Mouse (Mus musculus): ENCODE measurements around the gene Riox2. TPM values are rescaled to one million over a fixed set of nuclear protein-coding genes. Genes with fewer than 3 reads are reported as not detected.

Riox2 gene
- 26.6 to 32.8 TPM (median 32.6 TPM) in 4 replicates for total RNA-seq (2023)

DNA sequence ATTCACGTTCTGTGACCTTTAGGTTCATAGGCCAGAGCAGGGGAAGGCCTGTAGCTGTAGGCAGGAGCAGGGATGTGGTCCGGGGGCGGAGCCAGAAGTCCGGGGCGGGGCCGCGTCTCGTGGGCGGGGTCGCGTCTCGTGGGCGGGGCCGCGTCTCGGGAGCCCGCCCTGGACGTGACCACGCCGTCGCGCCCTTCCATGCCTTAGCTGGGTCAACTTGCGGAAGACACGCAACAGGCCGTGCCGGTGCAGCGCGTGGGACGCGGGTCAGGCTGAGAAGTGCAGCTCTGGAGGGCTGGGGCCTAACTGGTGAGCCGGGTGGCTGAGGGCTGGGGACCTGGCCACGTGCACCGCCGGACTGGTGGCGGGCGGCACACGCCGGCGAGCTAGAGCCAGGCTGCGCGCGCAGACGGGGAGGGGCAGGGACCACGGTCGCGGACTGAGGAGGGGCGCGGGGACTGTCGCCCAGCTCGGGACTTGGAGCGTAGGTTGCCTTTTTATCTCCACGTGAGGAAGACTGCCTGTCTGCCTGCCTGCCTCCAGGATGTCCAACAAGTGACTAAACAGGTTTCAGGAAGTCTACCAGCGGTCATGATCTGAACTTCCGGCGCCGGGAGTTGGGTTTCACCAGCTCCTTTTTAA is at the start of gene Riox2:
TSS of gene Riox2 (plus strand) at position 139 of the 642 bp plus-strand sequence.

Other genes starting within 250 kb of the Riox2 start
- gene Olfr201, start 199.1 kb upstream of the Riox2 start, total RNA-seq (2023) = not detected in 4 replicates
- not detected in 4 replicates for gene Olfr202, start 185.0 kb upstream of the Riox2 start, total RNA-seq (2023)
- gene Olfr203, start 172.9 kb upstream of the Riox2 start, total RNA-seq (2023) = not detected in 4 replicates
- gene Olfr204, start 153.5 kb upstream of the Riox2 start, total RNA-seq (2023) = not detected in 4 replicates
- not detected in 4 replicates for gene Olfr205, start 140.6 kb upstream of the Riox2 start, total RNA-seq (2023)
- not detected in 4 replicates for gene Olfr206, start 122.5 kb upstream of the Riox2 start, total RNA-seq (2023)
- gene Olfr209, start 107.8 kb upstream of the Riox2 start, total RNA-seq (2023) = not detected in 4 replicates
- gene Gabrr3, start 64.4 kb upstream of the Riox2 start, total RNA-seq (2023) = not detected in 4 replicates
- gene Crybg3, start 129.2 kb downstream of the Riox2 start, total RNA-seq (2023) = 6.8 to 10.9 TPM (median 8.5 TPM) in 4 replicates
- 1.0 to 2.0 TPM (median 1.4 TPM) in 4 replicates for gene Arl6, start 167.6 kb downstream of the Riox2 start, total RNA-seq (2023)